Mouse (Mus musculus) liver, postnatal 0 days (tissue): ENCODE results near the gene Hlcs.

ENCODE experiments used
- CTCF ChIP-seq: sonication (generic); IDR thresholded peaks from 2 replicates; pipeline ENCODE4 v1.5.1; 2016; ENCODE audit warnings: antibody characterized with exemption, low read depth
- EP300 ChIP-seq: IDR thresholded peaks from 2 replicates; pipeline ENCODE4 v1.6.1; 2016; ENCODE audit warnings: antibody characterized with exemption, low read depth, mild to moderate bottlenecking

DNA sequence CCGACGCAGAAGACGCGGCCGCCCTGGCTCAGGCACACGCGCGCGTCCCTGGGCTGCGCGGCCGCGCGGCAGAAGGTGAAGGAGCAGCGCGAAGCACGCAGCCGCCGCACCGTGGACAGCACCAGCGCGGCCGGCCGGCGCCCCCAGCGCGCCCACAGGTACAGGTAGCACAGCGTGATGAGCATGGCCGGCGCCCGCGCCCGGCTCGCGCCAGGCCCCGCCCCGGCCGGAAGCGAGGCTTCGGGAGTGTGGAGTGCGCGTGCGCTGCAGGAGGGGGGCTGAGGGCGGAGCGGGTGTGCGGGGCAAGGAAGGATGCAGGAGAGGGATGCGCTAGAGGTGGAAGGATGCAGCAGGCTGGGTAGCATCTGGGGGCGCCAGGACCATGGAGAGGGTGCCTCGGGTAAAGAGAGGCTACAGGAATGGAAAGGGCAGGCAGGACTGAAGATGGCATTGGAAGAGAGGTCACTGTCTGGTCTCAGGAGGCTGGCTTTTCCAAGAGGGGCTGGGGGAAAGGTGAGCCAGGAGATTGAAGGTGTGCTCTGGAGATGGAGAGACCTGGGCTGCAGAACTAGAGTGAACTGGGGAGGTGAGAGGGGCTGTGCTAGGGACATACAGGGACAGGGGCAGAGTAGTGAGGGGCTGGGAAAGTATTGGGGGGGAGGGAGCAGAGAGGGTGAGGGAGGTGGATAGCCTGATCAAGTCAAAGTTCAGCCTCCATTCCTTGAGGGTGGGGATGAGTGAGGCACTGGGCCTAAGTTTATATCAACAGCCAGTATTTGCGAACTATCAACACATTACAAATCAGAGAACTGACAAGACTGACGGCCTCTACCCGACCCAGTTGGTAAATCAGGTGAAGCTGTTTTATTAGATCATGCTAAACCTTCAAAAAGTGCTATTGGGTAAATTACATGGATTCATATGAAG is 23.0 kb downstream of the Hlcs start:
- TF ChIP-seq CTCF, result no peak
- no peak for TF ChIP-seq EP300
